8 mouse cellular contexts compared by ENCODE assay signal in the genomic region with DNA sequence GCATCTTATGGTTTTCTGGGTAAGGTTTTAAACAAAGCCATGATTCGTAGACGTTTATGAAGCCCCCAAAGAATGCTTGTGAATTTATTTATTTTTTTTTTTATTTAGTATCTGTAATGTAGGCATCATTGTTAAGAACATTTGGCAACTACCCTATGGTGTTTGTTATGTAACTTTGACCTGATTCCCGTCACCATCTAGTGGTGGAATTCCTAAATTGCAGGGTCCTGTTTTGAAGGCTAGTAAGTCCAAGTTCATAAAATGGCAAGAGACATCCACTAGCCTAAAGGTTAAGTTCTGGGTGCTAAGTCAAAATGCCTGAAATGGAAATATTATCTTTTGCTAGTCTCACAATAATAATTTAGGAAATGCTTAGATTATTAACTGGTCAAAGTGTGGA. TPM values are rescaled to one million over a fixed set of nuclear protein-coding genes. Genes with fewer than 3 reads are reported as not detected.
DNase-seq lines count a peak whose midpoint lies in the region; ATAC-seq lines count a peak whose summit lies in the region.

No protein-coding gene starts in this region.

- 25% methylated on average over 3 of the region's 3 CpGs for WGBS in heart, embryonic 11.5 days (ENCODE audit: insufficient replicate concordance)

- H3K27ac ChIP-seq in heart, embryonic 11.5 days (ENCODE audit: low read depth, low read length), result no peak overlapping the region

- H3K4me3 ChIP-seq in heart, embryonic 11.5 days (ENCODE audit: low read depth, low read length), result no peak overlapping the region

- no peak for ATAC-seq in heart, embryonic 11.5 days (replicated peaks; ENCODE audit: insufficient number of reproducible peaks, low FRiP score, low TSS enrichment)

- no peaks in the 10 kb centered on the region for H3K27me3 ChIP-seq in heart, embryonic 11.5 days (ENCODE audit: control insufficient read depth, insufficient read depth, low read length)
- H3K27me3 ChIP-seq in splenic B cell, adult 2 months (ENCODE audit: control insufficient read depth, insufficient read depth, low read length, poor library complexity, severe bottlenecking), result no peaks in the 10 kb centered on the region

- H3K9me3 ChIP-seq in heart, embryonic 11.5 days (replicated peaks; ENCODE audit: control insufficient read depth, low read length), result no peaks in the 10 kb centered on the region

- peak; percentile 29 to 55 for DNase-seq in heart, postnatal 14 days
- peak; percentile 38 for DNase-seq in thymus, postnatal 0 days (ENCODE audit: low spot score)
- DNase-seq in thymus, postnatal 36 days, result no peak
- peak; percentile 50 for DNase-seq in embryo, embryonic 9.5 days (ENCODE audit: extremely low spot score)
- DNase-seq in splenic B cell, adult 2 months (ENCODE audit: low read depth, low spot score), result peak; percentile 57
- DNase-seq in frontal cortex, postnatal 14 days (ENCODE audit: low spot score in 2 of 2), result no peak
- no peak for DNase-seq in right cerebral cortex, adult 18-20 months

- no peaks in the 10 kb centered on the region for H3K4me1 ChIP-seq in heart, embryonic 11.5 days (ENCODE audit: control insufficient read depth, insufficient read depth, low read length)

- H3K9ac ChIP-seq in heart, embryonic 11.5 days (ENCODE audit: low read depth, low read length), result no peak overlapping the region

- H3K36me3 ChIP-seq in heart, embryonic 11.5 days (ENCODE audit: control insufficient read depth, insufficient read depth, low read length), result no peaks in the 10 kb centered on the region
- H3K36me3 ChIP-seq in splenic B cell, adult 2 months (ENCODE audit: control insufficient read depth, insufficient read depth, low read length, poor library complexity, severe bottlenecking), result no peaks in the 10 kb centered on the region

- intact Hi-C loops in heart, postnatal 14 days (cut with DNase I), result loop anchor here (10.0 kb wide), 2 partner anchors 463 to 693 kb away; no protein-coding TSS in a partner anchor

- no peak overlapping the region for H3K4me2 ChIP-seq in heart, embryonic 11.5 days

RNA-seq across cellular contexts. Expression of gene Got1, which starts 37.0 kb away (rescaled TPM):
- 100 to 1,000 TPM; 687 to 721 TPM for total RNA-seq in heart, postnatal 14 days (2021)
- polyA plus RNA-seq in heart, embryonic 11.5 days (2014; fragmentation: Nextera tagmentation; extraction: Ambion mirVana), result 134 and 158 TPM in 2 replicates
- 62.8 and 63.2 TPM in 2 replicates for polyA plus RNA-seq in thymus, postnatal 0 days (2015; fragmentation: Nextera tagmentation; extraction: Ambion mirVana)

RNA-seq across cellular contexts. Expression of gene Cnnm1, which starts 47.2 kb away (rescaled TPM):
- total RNA-seq in heart, postnatal 14 days (2021), result under 1 TPM; 0.07 TPM
- 0.11 and 0.20 TPM in 2 replicates for polyA plus RNA-seq in heart, embryonic 11.5 days (2014; fragmentation: Nextera tagmentation; extraction: Ambion mirVana)
- polyA plus RNA-seq in thymus, postnatal 0 days (2015; fragmentation: Nextera tagmentation; extraction: Ambion mirVana), result 0.44 and 0.78 TPM in 2 replicates

Comparison
In these comparisons a context has a peak if more than half of its experiments do, and no peak if none do; other contexts are left out.
1. DNase-seq: peak in heart, postnatal 14 days (2 of 2), thymus, postnatal 0 days (single experiment), embryo, embryonic 9.5 days (single experiment) and splenic B cell, adult 2 months (single experiment); none in thymus, postnatal 36 days (0 of 2), frontal cortex, postnatal 14 days (0 of 2) and right cerebral cortex, adult 18-20 months (single experiment).